Mouse (Mus musculus) heart, adult 2 months (tissue): ENCODE measurements around the gene Ccl28. TPM values are rescaled to one million over a fixed set of nuclear protein-coding genes. Genes with fewer than 3 reads are reported as not detected.
"Not testable (repeated sequence)": the region's sequence is repeated elsewhere in the genome, so short reads cannot be mapped to it uniquely, and the experiment has no call there.

Experiments
- DNase-seq, 2 experiments: peaks; one replicate each; pipeline ENCODE4 v3.0.0; 2021
- H3K27ac ChIP-seq: fragments of 200-600 bp; 2 replicates; pipeline ENCODE4 v1.8.1; 2022
- H3K27me3 ChIP-seq: fragments of 200-500 bp; 2 replicates; pipeline ENCODE4 v1.6.1; 2012; ENCODE audit warnings: mild to moderate bottlenecking, low read length, inconsistent platforms, mixed read lengths; ENCODE audit not compliant: control insufficient read depth, insufficient read depth
- H3K36me3 ChIP-seq: fragments of 200-500 bp; 2 replicates; pipeline ENCODE4 v1.6.1; 2012; ENCODE audit warnings: low read length, inconsistent platforms; ENCODE audit not compliant: control insufficient read depth, insufficient read depth
- H3K4me1 ChIP-seq: fragments of 200-500 bp; 2 replicates; pipeline ENCODE4 v1.6.1; 2011; ENCODE audit warnings: low read length; ENCODE audit not compliant: control insufficient read depth, insufficient read depth
- H3K4me3 ChIP-seq: fragments of 200-600 bp; 2 replicates; pipeline ENCODE4 v1.8.1; 2022
- H3K79me2 ChIP-seq: fragments of 200-500 bp; replicated peaks from 2 replicates; pipeline ENCODE4 v1.6.1; 2012; ENCODE audit warnings: mild to moderate bottlenecking, inconsistent platforms, low read length, moderate library complexity, mixed read lengths; ENCODE audit not compliant: control insufficient read depth, insufficient read depth
- H3K9ac ChIP-seq: fragments of 200-500 bp; 2 replicates; pipeline ENCODE4 v1.6.1; 2012; ENCODE audit warnings: low read depth, mild to moderate bottlenecking, control low read depth, inconsistent platforms, low read length, mixed read lengths
- CTCF ChIP-seq: fragments of 200-600 bp; IDR thresholded peaks from 2 replicates; pipeline ENCODE4 v1.8.1; 2022; ENCODE audit warnings: antibody characterized with exemption, mild to moderate bottlenecking, moderate library complexity
- EP300 ChIP-seq: fragments of 200-500 bp; IDR thresholded peaks from 2 replicates; pipeline ENCODE4 v1.6.1; 2011; ENCODE audit warnings: low read depth, low read length, control low read depth; ENCODE audit not compliant: insufficient read depth
- POLR2A ChIP-seq: fragments of 200-500 bp; IDR thresholded peaks from 2 replicates; pipeline ENCODE4 v1.6.1; 2011; ENCODE audit warnings: mild to moderate bottlenecking, low read depth, low read length, control low read depth; ENCODE audit not compliant: insufficient read depth
- WGBS: fragments of 180-500 bp; shearing (Covaris S2); methylation state at CpG from one replicate; pipeline ENCODE4 v1.1.7; 2018; 5-methylcytosine and 5-hydroxymethylcytosine counted together
- intact Hi-C: fragments of 180-260 bp; cut with DNase I; formaldehyde crosslinking; loops from one replicate; pipeline ENCODE4 v1.15.1; 2025
- long read RNA-seq: library from polyadenylated mRNA; stranded (forward); transcript quantifications from one replicate; pipeline ENCODE4 v2.0.0, GENCODE M21; 2021
- polyA plus RNA-seq: library from polyadenylated mRNA; depleted of rRNA; stranded (reverse); fragments of >200 nt; gene quantifications from 2 replicates; pipeline ENCODE4 v1.2.3, GENCODE M21; 2012; rRNA removed
- total RNA-seq, 2 experiments: library from RNA; stranded (reverse); gene quantifications; 2 replicates each; pipeline ENCODE4 v1.2.3; 2021

The Ccl28 gene
- total RNA-seq: not detected
- 0.06 TPM in 1 of 2 replicates, not detected in the other for polyA plus RNA-seq
- long read RNA-seq: 0 reads

DNA sequence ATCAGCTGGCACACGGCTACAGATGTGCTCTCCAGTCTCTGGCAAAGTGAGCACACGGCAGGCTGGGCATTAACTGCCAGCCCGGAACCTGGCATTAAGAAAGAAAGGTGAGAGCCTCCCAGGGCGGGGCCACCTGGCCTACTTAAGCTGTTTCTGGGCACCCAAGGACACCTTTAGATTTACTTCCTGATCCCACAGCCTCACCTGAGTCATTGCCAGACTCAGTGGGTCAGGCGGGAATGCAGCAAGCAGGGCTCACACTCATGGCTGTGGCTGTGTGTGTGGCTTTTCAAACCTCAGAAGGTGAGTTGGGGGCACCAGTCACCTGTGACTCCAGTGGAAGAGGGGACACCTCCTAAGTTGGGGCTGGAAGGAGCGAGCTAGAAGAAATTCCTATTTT lies at the start of gene Ccl28:
Gene Ccl28 (plus strand): TSS at position 186 of the 400 bp plus-strand sequence.
- Histone ChIP-seq H3K4me3 (no peak within 1 kb of the TSS), H3K27ac (no peak within 1 kb of the TSS), H3K36me3 (no peaks in the 10 kb centered on the region), H3K27me3 (no peaks in the 10 kb centered on the region), H3K9ac (no peak within 1 kb of the TSS), H3K79me2 (no peaks in the 10 kb centered on the region), H3K4me1 (no peaks in the 10 kb centered on the region)
- 69% methylated on average over 6 of the region's 6 CpGs for WGBS
- TF ChIP-seq EP300 (no peak), CTCF (no peak), POLR2A (no peak)
- DNase-seq: no peak
- intact Hi-C loops: no loop called here

DNA sequence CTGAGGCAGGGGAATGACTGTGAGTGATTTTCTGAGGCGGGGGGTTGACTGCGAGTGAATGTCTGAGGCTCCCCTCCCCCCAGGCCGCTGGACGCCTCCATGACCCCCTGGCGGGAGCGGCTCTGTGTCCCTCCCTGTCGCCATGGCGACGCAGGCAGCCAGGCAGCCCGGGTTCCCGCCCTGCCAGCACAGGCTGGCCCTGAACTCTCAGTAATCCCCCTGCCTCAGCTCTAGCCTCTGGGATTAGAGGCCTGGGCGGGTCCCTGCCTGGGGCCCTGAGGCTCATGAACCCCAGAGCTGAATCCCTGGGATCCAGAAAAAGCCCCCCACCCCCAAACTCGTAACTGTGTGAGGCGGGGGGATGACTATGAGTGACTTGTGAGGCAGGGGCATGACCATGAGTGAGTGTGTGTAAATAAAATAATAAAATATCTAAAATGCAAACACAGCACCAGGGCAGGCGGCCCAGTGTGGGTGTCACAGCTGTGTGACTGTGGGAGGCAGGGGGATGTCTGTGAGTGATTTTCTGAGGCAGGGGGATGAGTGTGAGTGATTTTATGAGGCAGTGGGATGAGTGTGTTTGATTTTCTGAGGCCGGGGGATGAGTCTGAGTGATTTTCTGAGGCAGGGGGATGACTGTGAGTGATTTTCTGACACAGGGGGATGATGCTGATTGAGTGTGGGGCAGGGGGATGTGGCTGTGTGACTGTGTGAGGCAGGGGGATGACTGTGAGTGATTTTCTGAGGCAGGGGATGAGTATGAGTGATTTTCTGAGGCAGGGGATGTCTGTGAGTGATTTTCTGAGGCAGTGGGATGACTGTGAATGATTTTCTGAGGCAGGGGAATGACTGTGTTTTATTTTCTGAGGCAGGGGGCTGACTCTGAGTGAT lies 27.1 kb upstream of the Ccl28 start:
- H3K4me3 ChIP-seq, H3K36me3 ChIP-seq, intact Hi-C loops, H3K9ac ChIP-seq, H3K4me1 ChIP-seq, H3K79me2 ChIP-seq, H3K27ac ChIP-seq, H3K27me3 ChIP-seq: not testable (repeated sequence)
- 76% methylated on average over 16 of the region's 16 CpGs for WGBS
- peak; percentile 17 to 29 for DNase-seq

DNA sequence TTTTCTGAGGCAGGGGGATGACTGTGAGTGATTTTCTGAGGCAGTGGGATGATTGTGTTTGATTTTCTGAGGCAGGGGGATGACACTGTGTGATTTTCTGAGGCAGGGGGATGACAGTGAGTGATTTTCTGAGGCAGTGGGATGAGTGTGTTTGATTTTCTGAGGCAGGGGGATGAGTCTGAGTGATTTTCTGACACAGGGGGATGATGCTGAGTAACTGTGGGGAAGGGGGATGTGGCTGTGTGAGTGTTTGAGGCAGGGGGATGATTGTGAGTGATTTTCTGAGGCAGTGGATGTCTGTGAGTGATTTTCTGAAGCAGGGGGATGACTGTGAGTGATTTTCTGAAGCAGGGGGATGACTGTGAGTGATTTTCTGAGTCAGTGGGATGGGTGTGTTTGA lies 25.2 kb upstream of the Ccl28 start:
- H3K4me1 ChIP-seq, H3K27ac ChIP-seq, DNase-seq, H3K36me3 ChIP-seq, H3K27me3 ChIP-seq, H3K79me2 ChIP-seq, H3K4me3 ChIP-seq, intact Hi-C loops, H3K9ac ChIP-seq: not testable (repeated sequence)

DNA sequence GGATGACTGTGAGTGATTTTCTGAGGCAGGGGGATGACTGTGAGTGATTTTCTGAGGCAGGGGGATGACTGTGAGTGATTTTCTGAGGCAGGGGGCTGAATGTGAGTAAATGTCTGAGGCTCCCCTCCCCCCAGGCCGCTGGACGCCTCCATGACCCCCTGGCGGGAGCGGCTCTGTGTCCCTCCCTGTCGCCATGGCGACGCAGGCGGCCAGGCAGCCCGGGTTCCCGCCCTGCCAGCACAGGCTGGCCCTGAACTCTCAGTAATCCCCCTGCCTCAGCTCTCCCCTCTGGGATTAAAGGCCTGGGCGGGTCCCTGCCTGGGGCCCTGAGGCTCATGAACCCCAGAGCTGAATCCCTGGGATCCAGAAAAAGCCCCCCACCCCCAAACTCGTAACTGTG lies 24.6 kb upstream of the Ccl28 start:
- H3K9ac ChIP-seq, H3K27me3 ChIP-seq, H3K79me2 ChIP-seq, H3K4me3 ChIP-seq, H3K27ac ChIP-seq, intact Hi-C loops, H3K36me3 ChIP-seq, H3K4me1 ChIP-seq: not testable (repeated sequence)
- 82% methylated on average over 12 of the region's 12 CpGs for WGBS
- peak; percentile 20 to 45 for DNase-seq

DNA sequence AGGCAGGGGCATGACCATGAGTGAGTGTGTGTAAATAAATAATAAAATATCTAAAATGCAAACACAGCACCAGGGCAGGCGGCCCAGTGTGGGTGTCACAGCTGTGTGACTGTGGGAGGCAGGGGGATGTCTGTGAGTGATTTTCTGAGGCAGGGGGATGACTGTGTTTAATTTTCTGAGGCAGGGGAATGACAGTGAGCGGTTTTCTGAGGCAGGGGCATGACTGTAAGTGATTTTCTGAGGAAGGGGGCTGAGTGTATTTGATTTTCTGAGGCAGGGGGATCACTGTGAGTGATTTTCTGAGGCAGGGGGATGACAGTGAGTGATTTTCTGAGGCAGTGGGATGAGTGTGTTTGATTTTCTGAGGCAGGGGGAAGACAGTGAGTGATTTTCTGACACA lies 24.1 kb upstream of the Ccl28 start:
- WGBS: 55% methylated on average over 2 of the region's 2 CpGs
- H3K79me2 ChIP-seq, H3K27me3 ChIP-seq, H3K36me3 ChIP-seq, intact Hi-C loops, H3K4me3 ChIP-seq, H3K4me1 ChIP-seq, DNase-seq, H3K9ac ChIP-seq, H3K27ac ChIP-seq: not testable (repeated sequence)

DNA sequence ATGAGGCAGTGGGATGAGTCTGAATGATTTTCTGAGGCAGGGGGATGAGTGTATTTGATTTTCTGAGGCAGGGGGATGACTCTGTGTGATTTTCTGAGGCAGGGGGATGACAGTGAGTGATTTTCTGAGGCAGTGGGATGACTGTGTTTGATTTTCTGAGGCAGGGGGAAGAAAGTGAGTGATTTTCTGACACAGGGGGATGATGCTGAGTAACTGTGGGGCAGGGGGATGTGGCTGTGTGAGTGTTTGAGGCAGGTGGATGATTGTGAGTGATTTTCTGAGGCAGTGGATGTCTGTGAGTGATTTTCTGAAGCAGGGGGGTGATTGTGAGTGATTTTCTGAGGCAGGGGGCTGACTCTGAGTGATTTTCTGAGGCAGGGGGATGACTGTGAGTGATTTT lies 23.5 kb upstream of the Ccl28 start:
- H3K9ac ChIP-seq, H3K27me3 ChIP-seq, intact Hi-C loops, H3K36me3 ChIP-seq, H3K79me2 ChIP-seq, H3K27ac ChIP-seq, H3K4me3 ChIP-seq, H3K4me1 ChIP-seq: not testable (repeated sequence)
- peak; percentile 12 to 44 for DNase-seq

DNA sequence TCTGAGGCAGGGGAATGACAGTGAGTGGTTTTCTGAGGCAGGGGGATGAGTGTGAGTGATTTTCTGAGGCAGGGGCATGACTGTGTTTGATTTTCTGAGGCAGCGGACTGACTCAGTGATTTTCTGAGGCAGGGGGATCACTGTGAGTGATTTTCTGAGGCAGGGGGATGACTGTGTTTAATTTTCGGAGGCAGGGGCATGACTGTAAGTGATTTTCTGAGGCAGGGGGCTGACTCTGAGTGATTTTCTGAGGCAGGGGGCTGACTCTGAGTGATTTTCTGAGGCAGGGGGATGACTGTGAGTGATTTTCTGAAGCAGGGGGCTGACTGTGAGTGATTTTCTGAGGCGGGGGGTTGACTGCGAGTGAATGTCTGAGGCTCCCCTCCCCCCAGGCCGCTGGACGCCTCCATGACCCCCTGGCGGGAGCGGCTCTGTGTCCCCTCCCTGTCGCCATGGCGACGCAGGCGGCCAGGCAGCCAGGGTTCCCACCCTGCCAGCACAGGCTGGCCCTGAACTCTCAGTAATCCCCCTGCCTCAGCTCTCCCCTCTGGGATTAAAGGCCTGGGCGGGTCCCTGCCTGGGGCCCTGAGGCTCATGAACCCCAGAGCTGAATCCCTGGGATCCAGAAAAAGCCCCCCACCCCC lies 20.8 kb upstream of the Ccl28 start:
- intact Hi-C loops, H3K27ac ChIP-seq, H3K4me3 ChIP-seq, H3K36me3 ChIP-seq, H3K9ac ChIP-seq, H3K27me3 ChIP-seq, H3K4me1 ChIP-seq, H3K79me2 ChIP-seq: not testable (repeated sequence)
- 54% methylated on average over 13 of the region's 13 CpGs for WGBS
- peak; percentile 61 to 67 for DNase-seq

DNA sequence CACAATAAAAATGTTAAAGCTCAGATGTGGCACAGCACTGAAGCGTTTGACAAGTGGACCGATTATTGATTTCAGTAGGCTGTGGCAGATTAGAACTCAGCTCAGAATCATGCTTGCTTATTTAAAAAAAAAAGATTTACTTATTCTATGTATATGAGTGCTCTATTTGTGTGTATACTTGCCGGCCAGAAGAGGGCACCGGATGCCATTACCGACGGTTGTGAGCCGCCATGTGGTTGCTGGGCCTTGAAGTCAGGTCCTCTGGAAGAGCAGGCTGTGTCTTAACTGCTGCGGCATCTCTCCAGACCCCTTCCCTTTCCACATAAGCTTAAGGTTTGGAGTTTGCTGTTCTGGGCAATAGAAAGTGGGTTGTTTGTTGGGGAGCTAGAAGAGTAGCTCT lies 19.7 kb upstream of the Ccl28 start:
- H3K9ac ChIP-seq, H3K79me2 ChIP-seq, intact Hi-C loops, DNase-seq, H3K27ac ChIP-seq, H3K27me3 ChIP-seq, H3K36me3 ChIP-seq, H3K4me1 ChIP-seq, H3K4me3 ChIP-seq: not testable (repeated sequence)
- 93% methylated on average over 8 of the region's 8 CpGs for WGBS

DNA sequence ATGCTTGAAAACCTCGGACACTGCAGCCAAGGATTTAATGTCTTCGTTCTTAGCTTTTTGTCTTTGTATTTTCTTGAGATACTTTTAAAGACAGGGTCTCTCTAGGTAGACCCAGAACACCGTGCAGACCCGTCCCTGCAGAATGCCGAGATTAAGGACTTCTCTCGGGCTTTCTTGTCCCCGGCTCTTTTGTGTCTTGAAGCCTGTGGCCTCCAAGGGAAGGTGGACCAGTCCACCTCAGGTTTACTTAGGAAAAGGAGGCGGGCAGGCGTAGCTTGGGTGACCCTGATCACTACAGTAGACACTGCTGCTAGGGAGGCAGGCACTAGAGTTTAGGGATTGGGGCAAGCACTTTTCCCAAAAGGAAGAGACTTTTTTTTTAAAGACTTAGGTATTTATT lies 19.3 kb upstream of the Ccl28 start:
- H3K36me3 ChIP-seq, intact Hi-C loops, H3K4me1 ChIP-seq, H3K27me3 ChIP-seq, H3K4me3 ChIP-seq, H3K27ac ChIP-seq, H3K9ac ChIP-seq, H3K79me2 ChIP-seq, DNase-seq: not testable (repeated sequence)
- WGBS: 84% methylated on average over 8 of the region's 9 CpGs
